Mouse (Mus musculus) bone marrow, adult 2 months (tissue): ENCODE data around the gene Insc.

Experiments used
- CTCF ChIP-seq: fragments of 200-500 bp; IDR thresholded peaks from 2 replicates; pipeline ENCODE4 v1.5.1; 2011; ENCODE audit warnings: low read length, control low read depth; ENCODE audit not compliant: control insufficient read depth, insufficient read depth
- POLR2A ChIP-seq: fragments of 200-500 bp; IDR thresholded peaks from 2 replicates; pipeline ENCODE4 v1.6.1; 2011; ENCODE audit warnings: low read depth, mild to moderate bottlenecking, control low read depth, low read length, borderline replicate concordance; ENCODE audit not compliant: control insufficient read depth

DNA sequence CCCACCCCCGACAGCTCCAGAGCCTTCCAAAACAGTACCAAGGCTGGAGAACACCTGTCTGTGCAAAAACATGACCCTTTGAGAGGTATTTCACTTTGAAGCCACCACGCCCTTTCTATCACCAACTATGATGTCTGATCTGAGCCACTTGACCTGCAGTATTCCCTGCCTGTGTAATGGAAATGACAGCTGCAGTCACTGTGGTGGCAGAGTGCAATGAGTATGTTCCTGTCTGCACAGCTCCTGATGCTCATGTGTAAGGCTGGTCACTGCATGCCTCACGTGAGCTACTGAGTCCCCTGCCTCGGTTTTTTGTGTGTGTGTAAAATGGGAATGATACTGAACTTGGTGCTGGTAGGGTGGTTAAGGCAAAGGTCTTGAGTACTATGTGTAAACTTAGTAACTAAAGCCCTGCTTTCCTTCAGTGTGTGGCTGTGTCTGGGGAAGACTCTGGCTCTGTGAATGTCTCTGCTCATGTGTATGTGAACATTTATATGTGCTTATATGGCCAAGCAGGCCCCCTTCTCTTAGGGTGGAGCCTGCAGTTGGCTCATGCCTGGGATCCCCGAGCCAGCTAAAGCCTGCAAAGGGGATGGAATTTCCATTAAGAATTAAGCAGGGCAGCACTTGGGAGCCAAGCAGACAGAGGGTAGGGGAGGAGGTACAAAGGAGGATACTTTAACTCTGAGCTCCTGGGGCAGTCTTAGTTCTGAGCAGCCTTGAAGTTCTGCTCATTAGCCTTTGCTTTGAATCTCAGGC is at the start of gene Insc:
- TF ChIP-seq CTCF (no peak), POLR2A (no peak)
